Mouse (Mus musculus): ENCODE measurements around the gene Dip2b. TPM values are rescaled to one million over a fixed set of nuclear protein-coding genes. Genes with fewer than 3 reads are reported as not detected.
A peak's percentile ranks its signal among the peaks of the same experiment; 100 is the strongest.

Dip2b gene
- polyA plus RNA-seq, 1 experiment from 2014 or later = 5.6 TPM

- WGBS = 89% methylated on average over 3 of the region's 3 CpGs
- H3K4me3 ChIP-seq (ENCODE audit: low read length) = no peak overlapping the region
Measured at GRCm38 (mm10) chr15:100177167-100177566, 138.7 kb downstream of the Dip2b start.

GRCm38 (mm10) chr15:100177575-100177974, 139.1 kb downstream of the Dip2b start:
- no peak for ATAC-seq
- Histone ChIP-seq H3K4me3 (ENCODE audit: low read length) (no peak overlapping the region), H3K36me3 (ENCODE audit: control insufficient read depth, insufficient read depth, low read length) (peaks cover 7% of the 10 kb centered on the region; the same call in 1 of the 2 replicates), H3K9me3 (ENCODE audit: control insufficient read depth, low read length) (no peaks in the 10 kb centered on the region), H3K4me1 (ENCODE audit: control insufficient read depth, insufficient read depth, low read length) (no peaks in the 10 kb centered on the region), H3K27me3 (replicated peaks; ENCODE audit: control insufficient read depth, insufficient read depth, low read length) (no peaks in the 10 kb centered on the region), H3K27ac (ENCODE audit: low read length) (no peak overlapping the region), H3K4me2 (ENCODE audit: low read depth, low read length) (no peak overlapping the region), H3K9ac (ENCODE audit: low read depth, low read length) (no peak overlapping the region)
- WGBS = 77% methylated on average over 9 of the region's 9 CpGs

More at GRCm38 (mm10) chr15:100177167-100177566, 138.7 kb downstream of the Dip2b start:
- H3K36me3 ChIP-seq (ENCODE audit: control insufficient read depth, insufficient read depth, low read length) = peaks cover 7% of the 10 kb centered on the region; the same call in 1 of the 2 replicates
- H3K9me3 ChIP-seq (ENCODE audit: control insufficient read depth, low read length) = no peaks in the 10 kb centered on the region
- no peak overlapping the region for H3K4me2 ChIP-seq (ENCODE audit: low read depth, low read length)
- no peak overlapping the region for H3K9ac ChIP-seq (ENCODE audit: low read depth, low read length)
- H3K27ac ChIP-seq (ENCODE audit: low read length) = no peak overlapping the region
- no peak for ATAC-seq
- H3K27me3 ChIP-seq (replicated peaks; ENCODE audit: control insufficient read depth, insufficient read depth, low read length) = no peaks in the 10 kb centered on the region
- H3K4me1 ChIP-seq (ENCODE audit: control insufficient read depth, insufficient read depth, low read length) = no peaks in the 10 kb centered on the region

GRCm38 (mm10) chr15:100178487-100178886, 140.0 kb downstream of the Dip2b start:
- H3K27ac ChIP-seq (ENCODE audit: low read length) = no peak overlapping the region
- H3K36me3 ChIP-seq (ENCODE audit: control insufficient read depth, insufficient read depth, low read length) = peaks cover 7% of the 10 kb centered on the region; the same call in 1 of the 2 replicates
- no peaks in the 10 kb centered on the region for H3K9me3 ChIP-seq (ENCODE audit: control insufficient read depth, low read length)
- H3K4me3 ChIP-seq (ENCODE audit: low read length) = no peak overlapping the region
- WGBS = 52% methylated on average over 7 of the region's 7 CpGs
- ATAC-seq = no peak
- H3K27me3 ChIP-seq (replicated peaks; ENCODE audit: control insufficient read depth, insufficient read depth, low read length) = no peaks in the 10 kb centered on the region
- H3K9ac ChIP-seq (ENCODE audit: low read depth, low read length) = no peak overlapping the region
- H3K4me1 ChIP-seq (ENCODE audit: control insufficient read depth, insufficient read depth, low read length) = no peaks in the 10 kb centered on the region
- no peak overlapping the region for H3K4me2 ChIP-seq (ENCODE audit: low read depth, low read length)

GRCm38 (mm10) chr15:100179685-100180084, 141.2 kb downstream of the Dip2b start:
- peaks cover 7% of the 10 kb centered on the region; the same call in 1 of the 2 replicates for H3K36me3 ChIP-seq (ENCODE audit: control insufficient read depth, insufficient read depth, low read length)

GRCm38 (mm10) chr15:100180221-100180620, 141.8 kb downstream of the Dip2b start:
- no peak overlapping the region for H3K4me3 ChIP-seq (ENCODE audit: low read length)
- no peak for ATAC-seq
- WGBS = 90% methylated on average over 4 of the region's 4 CpGs
- no peaks in the 10 kb centered on the region for H3K27me3 ChIP-seq (replicated peaks; ENCODE audit: control insufficient read depth, insufficient read depth, low read length)
- H3K4me1 ChIP-seq (ENCODE audit: control insufficient read depth, insufficient read depth, low read length) = no peaks in the 10 kb centered on the region
- H3K9ac ChIP-seq (ENCODE audit: low read depth, low read length) = no peak overlapping the region
- no peaks in the 10 kb centered on the region for H3K9me3 ChIP-seq (ENCODE audit: control insufficient read depth, low read length)
- H3K27ac ChIP-seq (ENCODE audit: low read length) = no peak overlapping the region
- H3K36me3 ChIP-seq (ENCODE audit: control insufficient read depth, insufficient read depth, low read length) = peaks cover 4% of the 10 kb centered on the region; the same call in 1 of the 2 replicates
- H3K4me2 ChIP-seq (ENCODE audit: low read depth, low read length) = no peak overlapping the region

More at GRCm38 (mm10) chr15:100179685-100180084, 141.2 kb downstream of the Dip2b start:
- 89% methylated on average over 6 of the region's 6 CpGs for WGBS
- no peak overlapping the region for H3K9ac ChIP-seq (ENCODE audit: low read depth, low read length)
- H3K27me3 ChIP-seq (replicated peaks; ENCODE audit: control insufficient read depth, insufficient read depth, low read length) = no peaks in the 10 kb centered on the region
- no peaks in the 10 kb centered on the region for H3K9me3 ChIP-seq (ENCODE audit: control insufficient read depth, low read length)
- no peak for ATAC-seq
- no peak overlapping the region for H3K4me2 ChIP-seq (ENCODE audit: low read depth, low read length)
- no peak overlapping the region for H3K4me3 ChIP-seq (ENCODE audit: low read length)
- H3K27ac ChIP-seq (ENCODE audit: low read length) = no peak overlapping the region
- no peaks in the 10 kb centered on the region for H3K4me1 ChIP-seq (ENCODE audit: control insufficient read depth, insufficient read depth, low read length)

GRCm38 (mm10) chr15:100181841-100182240, 143.4 kb downstream of the Dip2b start:
- no peak overlapping the region for H3K27ac ChIP-seq (ENCODE audit: low read length)

GRCm38 (mm10) chr15:100182526-100183280, 144.2 kb downstream of the Dip2b start:
- Histone ChIP-seq H3K27me3 (replicated peaks; ENCODE audit: control insufficient read depth, insufficient read depth, low read length) (no peaks in the 10 kb centered on the region), H3K4me3 (ENCODE audit: low read length) (no peak overlapping the region), H3K36me3 (ENCODE audit: control insufficient read depth, insufficient read depth, low read length) (peaks cover 5% of the 10 kb centered on the region), H3K4me2 (ENCODE audit: low read depth, low read length) (no peak overlapping the region), H3K4me1 (ENCODE audit: control insufficient read depth, insufficient read depth, low read length) (no peaks in the 10 kb centered on the region), H3K9me3 (ENCODE audit: control insufficient read depth, low read length) (no peaks in the 10 kb centered on the region), H3K9ac (ENCODE audit: low read depth, low read length) (no peak overlapping the region), H3K27ac (ENCODE audit: low read length) (no peak overlapping the region)
- WGBS = 89% methylated on average over 28 of the region's 28 CpGs
- ATAC-seq = no peak

More at GRCm38 (mm10) chr15:100181841-100182240, 143.4 kb downstream of the Dip2b start:
- no peaks in the 10 kb centered on the region for H3K9me3 ChIP-seq (ENCODE audit: control insufficient read depth, low read length)
- no peak overlapping the region for H3K9ac ChIP-seq (ENCODE audit: low read depth, low read length)
- H3K4me1 ChIP-seq (ENCODE audit: control insufficient read depth, insufficient read depth, low read length) = no peaks in the 10 kb centered on the region
- no peak overlapping the region for H3K4me3 ChIP-seq (ENCODE audit: low read length)
- H3K4me2 ChIP-seq (ENCODE audit: low read depth, low read length) = no peak overlapping the region
- no peak for ATAC-seq
- no peaks in the 10 kb centered on the region for H3K27me3 ChIP-seq (replicated peaks; ENCODE audit: control insufficient read depth, insufficient read depth, low read length)
- 87% methylated on average over 10 of the region's 10 CpGs for WGBS
- H3K36me3 ChIP-seq (ENCODE audit: control insufficient read depth, insufficient read depth, low read length) = peaks cover 5% of the 10 kb centered on the region

GRCm38 (mm10) chr15:100183510-100183909, 145.0 kb downstream of the Dip2b start:
- peak; percentile 92 for ATAC-seq
- H3K27me3 ChIP-seq (replicated peaks; ENCODE audit: control insufficient read depth, insufficient read depth, low read length) = no peaks in the 10 kb centered on the region

GRCm38 (mm10) chr15:100184821-100185496, 146.5 kb downstream of the Dip2b start:
- no peaks in the 10 kb centered on the region for H3K9me3 ChIP-seq (ENCODE audit: control insufficient read depth, low read length)
- no peak overlapping the region for H3K4me2 ChIP-seq (ENCODE audit: low read depth, low read length)
- no peak overlapping the region for H3K4me3 ChIP-seq (ENCODE audit: low read length)
- 0 out of 2 replicates have a peak, but pooled peaks cover 4% of the 10 kb centered on the region for H3K4me1 ChIP-seq (ENCODE audit: control insufficient read depth, insufficient read depth, low read length)
- H3K27me3 ChIP-seq (replicated peaks; ENCODE audit: control insufficient read depth, insufficient read depth, low read length) = no peaks in the 10 kb centered on the region
- ATAC-seq = no peak
- H3K9ac ChIP-seq (ENCODE audit: low read depth, low read length) = no peak overlapping the region
- no peak overlapping the region for H3K27ac ChIP-seq (ENCODE audit: low read length)
- WGBS = 84% methylated on average over 5 of the region's 5 CpGs
- peaks cover 3% of the 10 kb centered on the region for H3K36me3 ChIP-seq (ENCODE audit: control insufficient read depth, insufficient read depth, low read length)

More at GRCm38 (mm10) chr15:100183510-100183909, 145.0 kb downstream of the Dip2b start:
- Histone ChIP-seq H3K9me3 (ENCODE audit: control insufficient read depth, low read length) (no peaks in the 10 kb centered on the region), H3K9ac (ENCODE audit: low read depth, low read length) (no peak overlapping the region), H3K4me1 (ENCODE audit: control insufficient read depth, insufficient read depth, low read length) (no peaks in the 10 kb centered on the region), H3K27ac (ENCODE audit: low read length) (peak overlapping the region; percentile 27; the same call in 1 of the 2 replicates), H3K4me3 (ENCODE audit: low read length) (no peak overlapping the region), H3K4me2 (ENCODE audit: low read depth, low read length) (no peak overlapping the region), H3K36me3 (ENCODE audit: control insufficient read depth, insufficient read depth, low read length) (peaks cover 3% of the 10 kb centered on the region)
- WGBS = 78% methylated on average over 10 of the region's 10 CpGs
